In the genomic region with DNA sequence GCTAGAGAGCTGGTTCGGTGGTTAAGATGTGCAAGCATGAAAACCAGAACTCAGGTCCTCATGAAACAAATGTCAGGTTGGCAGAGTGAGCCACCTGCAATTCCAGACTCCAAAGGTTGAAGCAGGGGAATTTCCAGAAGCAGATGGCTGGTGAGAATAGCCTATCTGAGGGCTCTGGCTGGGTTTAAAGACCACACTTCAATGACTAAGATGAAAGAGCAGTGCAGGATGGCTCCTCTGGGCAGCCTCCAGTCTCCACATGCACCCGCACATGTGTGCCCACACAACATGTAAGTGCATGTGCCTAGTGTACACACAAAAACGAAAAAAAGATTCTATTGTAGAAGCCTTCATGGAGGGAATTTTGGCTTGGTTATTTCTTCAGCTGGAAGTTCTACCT, we compare ENCODE assay signal across 32 mouse cellular contexts.
"Had no signal": no experiment of that assay in that cellular context is flagged by ENCODE, and none has a peak within 500 bp of the region (broad histone marks: within the 10 kb centered on the region; RNA-seq: fewer than 3 reads in every experiment).

No protein-coding gene starts in this region.

- H3K4me2 ChIP-seq: limb, embryonic 12.5 days; limb, embryonic 13.5 days; limb, embryonic 15.5 days; liver, embryonic 11.5 days; liver, embryonic 12.5 days; liver, embryonic 13.5 days; liver, embryonic 15.5 days; lung, embryonic 14.5 days; lung, embryonic 15.5 days; midbrain, embryonic 11.5 days; midbrain, embryonic 12.5 days; midbrain, embryonic 13.5 days; midbrain, embryonic 15.5 days; neural tube, embryonic 12.5 days had no signal

- H3K4me1 ChIP-seq: limb, embryonic 12.5 days; limb, embryonic 13.5 days; limb, embryonic 15.5 days; liver, embryonic 12.5 days; liver, embryonic 13.5 days; liver, embryonic 15.5 days; lung, embryonic 15.5 days; midbrain, embryonic 10.5 days; midbrain, embryonic 12.5 days; midbrain, embryonic 13.5 days; midbrain, embryonic 15.5 days; neural tube, embryonic 12.5 days had no signal

- H3K9me3 ChIP-seq: limb, embryonic 10.5 days; limb, embryonic 12.5 days; limb, embryonic 13.5 days; limb, embryonic 15.5 days; liver, embryonic 12.5 days; liver, embryonic 13.5 days; liver, embryonic 15.5 days; lung, embryonic 15.5 days; midbrain, embryonic 10.5 days; midbrain, embryonic 12.5 days; midbrain, embryonic 15.5 days; neural tube, embryonic 12.5 days had no signal

- H3K9ac ChIP-seq: limb, embryonic 12.5 days; limb, embryonic 13.5 days; limb, embryonic 15.5 days; liver, embryonic 12.5 days; liver, embryonic 13.5 days; liver, embryonic 14.5 days; liver, embryonic 15.5 days; liver, postnatal 0 days; lung, embryonic 14.5 days; lung, embryonic 15.5 days; midbrain, embryonic 12.5 days; midbrain, embryonic 13.5 days; midbrain, embryonic 15.5 days; neural tube, embryonic 12.5 days had no signal

- H3K27ac ChIP-seq: limb, embryonic 10.5 days; limb, embryonic 12.5 days; limb, embryonic 13.5 days; limb, embryonic 15.5 days; liver, embryonic 12.5 days; liver, embryonic 13.5 days; liver, embryonic 14.5 days; liver, embryonic 15.5 days; lung, embryonic 15.5 days; macrophage; midbrain, embryonic 10.5 days; midbrain, embryonic 12.5 days; midbrain, embryonic 13.5 days; midbrain, embryonic 15.5 days; neural tube, embryonic 12.5 days had no signal

- ATAC-seq: liver, embryonic 12.5 days; liver, postnatal 0 days; lung, postnatal 0 days; midbrain, embryonic 13.5 days; midbrain, embryonic 15.5 days; midbrain, embryonic 16.5 days had no signal

- H3K4me3 ChIP-seq: limb, embryonic 10.5 days; limb, embryonic 12.5 days; limb, embryonic 13.5 days; limb, embryonic 15.5 days; liver, embryonic 12.5 days; liver, embryonic 13.5 days; liver, embryonic 15.5 days; lung, embryonic 15.5 days; megakaryocyte, embryonic 14.5 days; midbrain, embryonic 10.5 days; midbrain, embryonic 12.5 days; midbrain, embryonic 13.5 days; midbrain, embryonic 15.5 days; myocyte; neural tube, embryonic 12.5 days had no signal

- H3K36me3 ChIP-seq: limb, embryonic 10.5 days; limb, embryonic 12.5 days; limb, embryonic 13.5 days; limb, embryonic 15.5 days; liver, embryonic 12.5 days; liver, embryonic 13.5 days; liver, embryonic 15.5 days; lung, embryonic 15.5 days; midbrain, embryonic 10.5 days; midbrain, embryonic 12.5 days; midbrain, embryonic 13.5 days; midbrain, embryonic 15.5 days; neural tube, embryonic 12.5 days had no signal

- DNase-seq: left cerebral cortex, postnatal 4 days; liver; liver, embryonic 13.5 days; liver, postnatal 0 days; lung, adult 18-20 months; lung, adult 2 months; lung, embryonic 14.5 days; lung, postnatal 10 days; lung, postnatal 14 days; lung, postnatal 36 days; lung, postnatal 4 days; midbrain, embryonic 14.5 days had no signal

- H3K27me3 ChIP-seq: limb, embryonic 12.5 days; limb, embryonic 13.5 days; limb, embryonic 15.5 days; liver, embryonic 13.5 days; lung, embryonic 15.5 days; midbrain, embryonic 12.5 days; midbrain, embryonic 13.5 days; midbrain, embryonic 15.5 days; neural tube, embryonic 12.5 days had no signal
